Mouse (Mus musculus): ENCODE results near the gene Duox1. TPM values are rescaled to one million over a fixed set of nuclear protein-coding genes. Genes with fewer than 3 reads are reported as not detected.

Duox1 gene
- polyA plus RNA-seq, 1 experiment from 2014 or later: 0.31 TPM

DNA sequence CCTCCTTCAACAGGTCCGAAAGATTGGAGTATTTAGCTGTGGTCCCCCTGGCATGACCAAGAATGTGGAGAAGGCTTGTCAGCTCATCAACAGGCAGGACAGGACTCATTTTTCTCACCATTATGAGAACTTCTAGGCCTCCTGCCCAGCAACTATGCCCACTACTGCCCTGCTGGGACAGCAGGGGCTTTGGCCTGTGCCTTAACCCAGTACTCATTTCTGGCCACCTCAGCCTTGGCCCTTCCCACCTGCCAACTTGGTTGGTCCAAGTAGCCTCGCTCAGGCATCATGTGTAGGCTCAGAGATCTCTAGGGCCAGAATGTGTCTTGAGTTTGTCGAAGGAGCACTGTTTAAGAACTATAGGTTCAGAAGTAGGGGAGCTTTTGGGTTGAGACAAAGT, 31.8 kb downstream of the Duox1 start:
- Histone ChIP-seq H3K4me2 (no peak overlapping the region), H3K4me3 (no peak overlapping the region), H3K27ac (no peak overlapping the region), H3K9me3 (no peaks in the 10 kb centered on the region), H3K9ac (no peak overlapping the region), H3K36me3 (no peaks in the 10 kb centered on the region), H3K4me1 (peaks cover 39% of the 10 kb centered on the region), H3K27me3 (no peaks in the 10 kb centered on the region)
- ATAC-seq (ENCODE audit: insufficient number of reproducible peaks, insufficient read depth, low FRiP score, low TSS enrichment, low read depth): no peak
- WGBS: 90% methylated on average over 3 of the region's 3 CpGs

DNA sequence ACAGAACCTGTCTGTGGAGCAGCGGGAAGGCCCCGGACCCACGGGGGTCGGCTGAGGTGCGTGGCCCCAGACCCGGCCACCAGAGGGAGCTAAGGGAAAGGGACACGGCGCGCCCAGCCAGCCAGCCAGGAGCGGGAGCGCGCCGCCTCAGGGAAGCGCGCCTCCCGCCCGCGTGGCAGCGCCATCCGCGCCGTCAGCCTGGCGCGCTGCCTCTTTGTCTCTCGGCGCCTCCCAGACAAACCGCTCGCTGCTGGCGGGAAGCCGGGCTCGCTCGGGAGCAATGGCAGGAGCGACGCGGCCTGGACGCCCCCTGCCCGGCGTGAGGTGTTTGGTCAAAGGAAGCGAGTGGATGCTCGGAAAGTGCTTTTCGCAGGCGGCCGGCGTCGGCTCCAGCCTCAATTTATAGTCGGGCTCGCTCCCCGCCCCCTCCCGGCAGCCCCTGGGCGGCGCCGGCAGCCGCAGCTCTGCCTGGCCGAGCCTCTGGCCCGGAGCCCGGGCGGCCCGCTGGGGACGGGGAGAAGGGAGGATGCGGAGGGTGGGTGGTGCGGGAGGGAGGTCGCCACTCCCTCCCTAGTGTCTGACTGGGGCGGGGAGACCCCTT, 33.2 kb downstream of the Duox1 start:
- Histone ChIP-seq H3K4me2 (peak overlapping the region; percentile 69), H3K9me3 (no peaks in the 10 kb centered on the region), H3K4me1 (peaks cover 46% of the 10 kb centered on the region), H3K36me3 (peaks cover 10% of the 10 kb centered on the region), H3K27ac (peak overlapping the region; percentile 99), H3K4me3 (peak overlapping the region; percentile 56), H3K9ac (peak overlapping the region; percentile 88), H3K27me3 (no peaks in the 10 kb centered on the region)
- WGBS: under 1% methylated on average over 61 of the region's 63 CpGs
- ATAC-seq (ENCODE audit: insufficient number of reproducible peaks, insufficient read depth, low FRiP score, low TSS enrichment, low read depth): peak; percentile 80

DNA sequence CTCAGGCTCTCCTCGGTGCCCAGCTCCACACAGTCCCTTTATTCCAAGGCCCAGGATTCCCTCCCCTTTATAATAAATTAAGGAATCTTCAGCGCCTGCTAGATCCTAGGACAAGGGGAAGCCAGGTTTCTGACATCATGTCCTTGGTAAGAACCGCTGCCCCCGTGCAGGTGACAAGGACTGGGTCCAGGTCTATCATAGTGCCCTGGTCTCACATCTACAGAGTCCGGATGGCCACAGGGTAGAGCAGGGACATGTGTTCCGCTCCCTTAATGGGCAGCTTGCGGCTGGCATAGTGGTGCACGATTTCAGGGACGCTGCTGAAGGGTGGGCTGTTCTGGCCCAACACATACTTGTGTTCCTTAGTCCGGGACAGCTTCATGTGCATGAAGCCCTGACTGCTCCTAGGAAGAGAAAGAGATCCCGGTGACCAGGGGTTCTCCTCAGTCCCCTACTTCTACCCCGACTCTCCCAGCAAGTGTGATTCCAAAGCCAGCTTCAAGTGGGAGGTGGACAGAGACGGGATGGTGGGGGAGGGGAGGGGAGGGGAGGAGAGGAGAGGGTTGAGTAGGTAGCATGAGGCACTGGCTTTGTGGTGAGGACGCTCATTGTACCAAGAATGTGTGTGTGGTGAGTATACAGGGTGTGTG, 33.8 kb downstream of the Duox1 start:
- Histone ChIP-seq H3K4me1 (peaks cover 46% of the 10 kb centered on the region), H3K36me3 (peaks cover 16% of the 10 kb centered on the region), H3K9ac (peak overlapping the region; percentile 88), H3K27me3 (no peaks in the 10 kb centered on the region), H3K9me3 (no peaks in the 10 kb centered on the region), H3K27ac (peak overlapping the region; percentile 99), H3K4me3 (peak overlapping the region; percentile 56), H3K4me2 (peak overlapping the region; percentile 69)
- WGBS: 6% methylated on average over 14 of the region's 14 CpGs
- peak; percentile 11 for ATAC-seq (ENCODE audit: insufficient number of reproducible peaks, insufficient read depth, low FRiP score, low TSS enrichment, low read depth)

DNA sequence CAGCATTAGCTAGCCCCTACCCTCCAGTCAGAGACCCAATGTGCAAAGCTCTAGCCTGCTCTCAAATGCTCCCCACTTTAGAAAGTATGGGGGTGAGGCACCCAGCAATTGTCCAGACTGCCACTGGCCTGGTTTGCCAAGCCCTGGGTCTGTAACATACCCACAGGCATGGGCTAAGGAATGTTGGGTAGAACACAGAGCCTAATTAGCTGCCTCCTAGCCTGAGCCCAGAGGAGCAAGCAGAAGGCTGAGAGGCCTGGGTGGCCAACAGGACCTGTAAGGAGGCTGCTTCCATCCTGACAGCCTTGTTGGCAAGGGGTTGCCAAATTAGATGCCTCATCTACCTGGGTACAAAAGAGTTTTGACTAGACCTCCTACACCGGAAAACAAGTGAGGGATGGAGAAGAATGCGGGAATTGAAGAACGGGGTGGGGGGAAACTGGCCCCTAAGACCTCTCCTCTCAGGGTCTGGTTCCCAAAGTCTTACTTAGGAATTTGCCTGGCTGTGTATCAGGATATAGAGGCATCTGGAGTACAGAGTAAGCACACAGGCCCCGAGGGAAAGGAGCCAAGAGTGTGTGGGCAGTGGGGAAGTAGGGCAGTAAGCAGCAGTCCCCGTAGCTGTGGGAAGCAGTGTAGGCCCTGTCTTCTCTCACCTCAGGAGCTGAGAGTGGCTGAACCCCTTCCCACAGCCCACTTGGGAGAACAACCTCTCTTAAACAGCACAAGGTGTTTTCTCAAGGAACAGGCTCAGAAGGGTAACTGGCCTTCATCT, 35.9 kb downstream of the Duox1 start:
- H3K36me3 ChIP-seq: peaks cover 35% of the 10 kb centered on the region
- H3K4me2 ChIP-seq: no peak overlapping the region
- H3K9ac ChIP-seq: no peak overlapping the region
- no peaks in the 10 kb centered on the region for H3K9me3 ChIP-seq
- H3K4me1 ChIP-seq: peaks cover 43% of the 10 kb centered on the region
- no peak overlapping the region for H3K4me3 ChIP-seq
- 54% methylated on average over 5 of the region's 5 CpGs for WGBS
- H3K27me3 ChIP-seq: no peaks in the 10 kb centered on the region
- no peak for ATAC-seq (ENCODE audit: insufficient number of reproducible peaks, insufficient read depth, low FRiP score, low TSS enrichment, low read depth)
- peak overlapping the region; percentile 62 for H3K27ac ChIP-seq

DNA sequence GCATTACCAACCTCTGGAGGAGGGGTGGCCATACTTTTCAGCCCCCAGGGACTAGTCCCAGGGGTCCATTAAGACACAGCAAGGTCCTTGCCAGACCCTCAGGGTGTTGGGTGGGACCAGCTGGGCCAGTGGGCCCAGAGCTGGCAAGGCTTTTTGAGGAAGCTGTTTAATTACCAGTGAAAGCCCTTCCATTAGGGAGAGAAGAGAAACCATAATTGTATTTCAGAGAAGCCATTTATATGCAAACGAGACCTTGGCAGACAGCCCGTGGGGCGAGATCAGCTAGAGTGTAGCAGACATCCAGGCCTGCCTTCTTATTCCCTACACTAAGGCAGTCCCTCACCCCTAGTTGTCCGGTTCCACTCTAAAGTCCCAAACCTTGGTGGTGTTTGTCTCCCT, 36.5 kb downstream of the Duox1 start:
- 56% methylated on average over 4 of the region's 4 CpGs for WGBS
- Histone ChIP-seq H3K4me1 (peaks cover 43% of the 10 kb centered on the region), H3K9me3 (no peaks in the 10 kb centered on the region), H3K27me3 (no peaks in the 10 kb centered on the region), H3K9ac (no peak overlapping the region), H3K27ac (peak overlapping the region; percentile 62), H3K4me3 (no peak overlapping the region), H3K36me3 (peaks cover 39% of the 10 kb centered on the region), H3K4me2 (no peak overlapping the region)
- ATAC-seq (ENCODE audit: insufficient number of reproducible peaks, insufficient read depth, low FRiP score, low TSS enrichment, low read depth): no peak

DNA sequence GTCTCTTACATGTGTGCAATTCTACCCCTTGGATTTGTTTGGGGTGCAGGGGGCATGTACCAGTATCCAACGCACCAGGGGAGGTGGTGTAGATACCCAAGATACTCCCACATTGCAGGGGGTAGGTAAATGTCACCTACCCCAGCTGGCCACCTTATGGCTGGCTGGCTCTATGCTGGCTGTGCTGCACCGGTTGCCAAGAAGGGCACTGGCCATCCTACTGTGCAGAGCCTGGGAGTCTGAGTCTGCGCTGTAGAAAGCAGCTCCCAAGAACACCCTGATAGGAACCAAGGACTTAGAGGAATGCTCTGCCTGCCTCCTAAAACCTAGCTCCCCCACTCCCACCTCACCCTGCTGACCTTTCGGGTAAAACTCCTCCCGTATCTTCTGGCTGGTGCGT, 37.5 kb downstream of the Duox1 start:
- Histone ChIP-seq H3K27me3 (no peaks in the 10 kb centered on the region), H3K27ac (no peak overlapping the region), H3K4me2 (no peak overlapping the region), H3K4me3 (no peak overlapping the region), H3K4me1 (peaks cover 36% of the 10 kb centered on the region), H3K9ac (no peak overlapping the region), H3K9me3 (no peaks in the 10 kb centered on the region), H3K36me3 (peaks cover 50% of the 10 kb centered on the region)
- 82% methylated on average over 6 of the region's 6 CpGs for WGBS
- ATAC-seq (ENCODE audit: insufficient number of reproducible peaks, insufficient read depth, low FRiP score, low TSS enrichment, low read depth): no peak

DNA sequence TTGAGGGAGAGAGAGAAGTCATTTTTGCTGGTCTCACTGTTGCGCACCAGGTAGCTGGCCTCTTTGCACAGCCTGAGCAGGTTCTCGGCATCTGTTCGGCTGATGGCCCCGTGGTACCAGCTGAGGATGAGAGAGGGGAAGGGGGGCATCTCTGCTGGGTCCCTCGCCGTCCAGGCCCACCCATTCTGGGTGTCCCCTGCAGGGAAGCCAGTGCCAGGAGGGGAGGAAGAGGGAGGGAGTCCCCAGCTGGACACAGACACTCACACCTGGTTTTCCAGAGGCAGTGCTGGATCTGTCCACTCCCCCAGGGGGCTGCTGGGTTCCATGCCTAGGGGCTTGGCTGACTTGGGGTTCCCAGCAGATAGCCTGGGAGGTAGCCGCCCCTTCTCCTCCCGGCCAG, 38.3 kb downstream of the Duox1 start:
- no peak overlapping the region for H3K9ac ChIP-seq
- peaks cover 55% of the 10 kb centered on the region for H3K36me3 ChIP-seq
- no peak overlapping the region for H3K4me3 ChIP-seq
- no peak overlapping the region for H3K27ac ChIP-seq
- H3K9me3 ChIP-seq: no peaks in the 10 kb centered on the region
- no peaks in the 10 kb centered on the region for H3K27me3 ChIP-seq
- H3K4me1 ChIP-seq: peaks cover 32% of the 10 kb centered on the region
- WGBS: 84% methylated on average over 8 of the region's 8 CpGs
- no peak for ATAC-seq (ENCODE audit: insufficient number of reproducible peaks, insufficient read depth, low FRiP score, low TSS enrichment, low read depth)
- no peak overlapping the region for H3K4me2 ChIP-seq

DNA sequence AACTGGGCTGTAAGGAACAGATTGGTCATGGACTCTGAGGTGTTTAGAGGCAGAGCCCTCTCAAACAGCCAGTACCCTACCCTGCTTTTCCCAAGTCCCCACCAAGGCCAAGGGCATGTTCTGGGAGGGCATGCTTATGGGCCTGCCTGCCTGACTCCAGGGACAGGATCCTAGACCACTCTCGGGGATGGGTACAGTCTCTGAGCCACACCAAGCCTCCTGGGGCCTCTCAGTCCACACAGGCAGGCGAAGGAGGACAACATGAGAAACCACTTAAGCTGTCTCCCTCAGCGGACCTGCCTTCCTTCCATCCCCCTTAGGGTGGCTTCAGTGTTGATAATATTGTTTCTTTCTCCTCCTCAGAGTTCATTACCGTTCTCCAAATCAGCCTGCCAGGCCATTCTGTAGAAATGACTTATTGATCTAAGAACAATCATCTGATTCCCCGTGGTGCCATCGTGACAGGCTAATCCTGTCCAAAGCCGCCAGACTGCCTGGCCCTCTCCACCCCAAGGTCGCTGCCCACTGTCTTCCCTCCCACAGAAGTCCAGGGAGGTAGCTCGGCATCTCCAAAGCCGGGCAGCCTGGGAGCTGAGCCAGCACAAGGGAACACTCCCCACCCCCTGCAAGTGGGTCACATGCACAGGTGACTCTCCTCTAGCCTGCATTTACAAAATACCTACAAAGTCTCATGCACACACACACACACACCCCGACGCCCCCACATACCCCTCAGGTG, 38.9 kb downstream of the Duox1 start:
- Histone ChIP-seq H3K9ac (no peak overlapping the region), H3K4me2 (no peak overlapping the region), H3K36me3 (peaks cover 61% of the 10 kb centered on the region), H3K4me3 (no peak overlapping the region), H3K9me3 (no peaks in the 10 kb centered on the region), H3K4me1 (peaks cover 28% of the 10 kb centered on the region), H3K27ac (no peak overlapping the region), H3K27me3 (no peaks in the 10 kb centered on the region)
- ATAC-seq (ENCODE audit: insufficient number of reproducible peaks, insufficient read depth, low FRiP score, low TSS enrichment, low read depth): no peak
- WGBS: 68% methylated on average over 12 of the region's 12 CpGs

DNA sequence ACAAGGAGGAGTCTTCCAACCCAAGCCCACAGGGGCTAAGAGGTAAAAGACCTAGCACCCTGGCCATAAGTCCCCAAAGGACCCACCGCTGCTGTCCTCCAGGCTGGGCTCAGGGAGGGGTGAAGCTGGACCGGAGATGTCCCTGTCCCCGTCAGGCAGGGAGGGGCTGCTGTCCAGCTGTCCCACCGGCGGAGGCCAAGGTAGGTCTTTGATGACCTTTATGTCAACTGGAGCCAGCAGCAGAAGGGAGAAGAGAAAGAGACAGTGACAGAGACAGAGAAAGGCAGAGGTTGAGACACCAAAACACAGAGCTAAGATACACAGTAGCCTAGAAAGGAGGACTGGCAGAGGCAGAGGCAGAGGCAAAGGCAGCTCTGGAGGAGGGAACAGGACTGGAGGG, 39.9 kb downstream of the Duox1 start:
- no peak for ATAC-seq (ENCODE audit: insufficient number of reproducible peaks, insufficient read depth, low FRiP score, low TSS enrichment, low read depth)
- peaks cover 67% of the 10 kb centered on the region for H3K36me3 ChIP-seq
- WGBS: 88% methylated on average over 5 of the region's 5 CpGs
- peaks cover 21% of the 10 kb centered on the region for H3K4me1 ChIP-seq
- no peak overlapping the region for H3K4me3 ChIP-seq
- H3K9me3 ChIP-seq: no peaks in the 10 kb centered on the region
- no peak overlapping the region for H3K9ac ChIP-seq
- no peak overlapping the region for H3K27ac ChIP-seq
- H3K4me2 ChIP-seq: no peak overlapping the region
- H3K27me3 ChIP-seq: no peaks in the 10 kb centered on the region

DNA sequence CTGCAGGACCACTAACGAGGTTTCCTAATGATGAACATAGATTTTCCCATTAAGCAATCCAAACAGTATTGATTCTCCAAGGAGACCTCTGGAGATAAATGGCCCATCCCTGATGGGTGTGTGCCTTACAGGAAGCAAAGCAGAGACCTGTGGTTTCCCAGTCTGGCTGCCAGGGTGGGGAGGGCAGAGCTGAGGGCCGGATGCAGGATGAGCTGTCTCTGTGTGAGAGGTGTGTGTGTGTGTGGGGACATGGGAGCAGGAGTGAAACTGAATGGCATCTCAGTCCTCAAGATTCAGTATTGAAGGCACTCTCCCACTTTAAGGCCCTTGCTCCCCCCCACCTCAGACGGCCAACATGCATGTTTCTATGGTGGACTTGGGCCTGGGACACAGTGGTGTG, 40.7 kb downstream of the Duox1 start:
- no peak overlapping the region for H3K4me2 ChIP-seq
- peaks cover 67% of the 10 kb centered on the region for H3K36me3 ChIP-seq
- H3K4me3 ChIP-seq: no peak overlapping the region
- ATAC-seq (ENCODE audit: insufficient number of reproducible peaks, insufficient read depth, low FRiP score, low TSS enrichment, low read depth): no peak
- 71% methylated on average over 3 of the region's 3 CpGs for WGBS
- H3K27ac ChIP-seq: no peak overlapping the region
- peaks cover 17% of the 10 kb centered on the region for H3K4me1 ChIP-seq
- H3K27me3 ChIP-seq: no peaks in the 10 kb centered on the region
- no peak overlapping the region for H3K9ac ChIP-seq
- no peaks in the 10 kb centered on the region for H3K9me3 ChIP-seq

DNA sequence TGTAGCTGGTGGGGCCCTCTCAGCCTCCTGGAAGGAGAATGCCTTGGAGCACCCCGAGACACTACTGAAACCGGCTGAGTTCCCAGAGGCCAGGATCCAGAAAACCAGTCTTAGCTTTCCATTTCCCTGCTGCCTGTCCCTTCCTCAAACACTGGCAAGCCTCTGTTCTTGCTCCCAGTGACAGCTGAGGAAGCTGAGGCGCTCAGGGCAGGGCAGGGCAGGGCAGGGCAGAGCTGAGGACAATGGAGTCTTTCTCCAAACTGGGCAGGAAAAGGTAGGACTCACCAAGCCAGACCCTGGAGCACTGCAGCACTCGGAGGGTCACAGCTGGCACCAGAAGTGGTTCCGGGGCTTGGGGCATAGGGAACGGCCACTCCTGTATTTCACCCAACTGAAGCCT, 44.8 kb downstream of the Duox1 start:
- Histone ChIP-seq H3K9ac (no peak overlapping the region), H3K36me3 (peaks cover 62% of the 10 kb centered on the region), H3K27ac (no peak overlapping the region), H3K9me3 (no peaks in the 10 kb centered on the region), H3K4me3 (no peak overlapping the region), H3K4me1 (peaks cover 7% of the 10 kb centered on the region; the same call in 1 of the 2 replicates), H3K27me3 (no peaks in the 10 kb centered on the region), H3K4me2 (no peak overlapping the region)
- WGBS: 47% methylated on average over 6 of the region's 6 CpGs
- ATAC-seq (ENCODE audit: insufficient number of reproducible peaks, insufficient read depth, low FRiP score, low TSS enrichment, low read depth): no peak

Measured in embryonic facial prominence, embryonic 13.5 days (tissue).